Mouse (Mus musculus) spleen, adult 18-20 months (tissue): ENCODE data around the gene Lix1l.
"Not testable (repeated sequence)": the region's sequence is repeated elsewhere in the genome, so short reads cannot be mapped to it uniquely, and the experiment has no call there.

Experiments
- DNase-seq, 2 experiments: peaks; one replicate each; pipeline ENCODE4 v3.0.0; 2022; ENCODE audit warnings: mixed read lengths in 2 of 2

The Lix1l gene

GRCm38 (mm10) chr3:96590657-96591056 lies 10.3 kb upstream of the Lix1l start:
- no peak for DNase-seq

- DNase-seq = no peak
Observed at GRCm38 (mm10) chr3:96593374-96593773, 7.6 kb upstream of the Lix1l start.

- DNase-seq = peak; percentile 90 to 92
Observed at GRCm38 (mm10) chr3:96593790-96594560, 7.0 kb upstream of the Lix1l start, which contains the start of gene Polr3gl. TSS of gene Polr3gl (minus strand) at chr3:96594181.

- no peak for DNase-seq
Observed at GRCm38 (mm10) chr3:96594851-96595250, 6.1 kb upstream of the Lix1l start.

- DNase-seq = no peak
Observed at GRCm38 (mm10) chr3:96595661-96596060, 5.3 kb upstream of the Lix1l start.

- DNase-seq = no peak
Observed at GRCm38 (mm10) chr3:96596228-96596707, 4.7 kb upstream of the Lix1l start, which contains the start of gene Ankrd34a. TSS of gene Ankrd34a (plus strand) at chr3:96596636.

GRCm38 (mm10) chr3:96596855-96597254 lies 4.1 kb upstream of the Lix1l start:
- DNase-seq = no peak

- DNase-seq = no peak
Observed at GRCm38 (mm10) chr3:96597435-96597891, 3.5 kb upstream of the Lix1l start.

GRCm38 (mm10) chr3:96598156-96599068 lies 2.5 kb upstream of the Lix1l start:
- DNase-seq = peak in 1 of 2 experiments; percentile 36

GRCm38 (mm10) chr3:96599069-96599393 lies 1.9 kb upstream of the Lix1l start:
- no peak for DNase-seq

- no peak for DNase-seq
Observed at GRCm38 (mm10) chr3:96599411-96599810, 1.5 kb upstream of the Lix1l start.

- peak; percentile 12 to 29 for DNase-seq
Observed at GRCm38 (mm10) chr3:96601251-96601787, 370 bp downstream of the Lix1l start.

- DNase-seq = no peak
Observed at GRCm38 (mm10) chr3:96601941-96602703, 1.2 kb downstream of the Lix1l start.

- no peak for DNase-seq
Observed at GRCm38 (mm10) chr3:96602704-96603084, 1.7 kb downstream of the Lix1l start.

GRCm38 (mm10) chr3:96603311-96603710 lies 2.4 kb downstream of the Lix1l start:
- no peak for DNase-seq

GRCm38 (mm10) chr3:96606007-96606406 lies 5.1 kb downstream of the Lix1l start:
- not testable (repeated sequence) for DNase-seq

- DNase-seq = no peak
Observed at GRCm38 (mm10) chr3:96606618-96607017, 5.7 kb downstream of the Lix1l start.

GRCm38 (mm10) chr3:96617941-96618340 lies 17.0 kb downstream of the Lix1l start:
- DNase-seq = no peak

- DNase-seq = no peak
Observed at GRCm38 (mm10) chr3:96623201-96623600, 22.3 kb downstream of the Lix1l start.

GRCm38 (mm10) chr3:96629729-96630600 lies 29.0 kb downstream of the Lix1l start, which contains the start of gene Rbm8a:
TSS of gene Rbm8a (plus strand) at chr3:96629933.
- DNase-seq = peak; percentile 85 to 92

- no peak for DNase-seq
Observed at GRCm38 (mm10) chr3:96632058-96632457, 31.1 kb downstream of the Lix1l start.
